Mouse (Mus musculus): Measurements from ENCODE around the gene Smim26. TPM values are rescaled to one million over a fixed set of nuclear protein-coding genes. Genes with fewer than 3 reads are reported as not detected.

Smim26 gene
- polyA plus RNA-seq, 1 experiment from 2014 or later = 43.3 TPM

GRCm38 (mm10) chr2:144598006-144598405 is 4.2 kb downstream of the Smim26 start:
- H3K27ac ChIP-seq = no peak overlapping the region
- H3K36me3 ChIP-seq = peaks cover 13% of the 10 kb centered on the region; the same call in 1 of the 2 replicates
- no peak overlapping the region for H3K9ac ChIP-seq (replicated peaks)
- no peak for ATAC-seq (ENCODE audit: insufficient number of reproducible peaks, insufficient read depth, low FRiP score, low TSS enrichment, low read depth)
- no peaks in the 10 kb centered on the region for H3K4me1 ChIP-seq (replicated peaks)
- no peak overlapping the region for H3K4me3 ChIP-seq (replicated peaks)
- H3K4me2 ChIP-seq = no peak overlapping the region
- no peaks in the 10 kb centered on the region for H3K9me3 ChIP-seq
- WGBS = 68% methylated on average over 2 of the region's 2 CpGs
- no peaks in the 10 kb centered on the region for H3K27me3 ChIP-seq

DNA sequence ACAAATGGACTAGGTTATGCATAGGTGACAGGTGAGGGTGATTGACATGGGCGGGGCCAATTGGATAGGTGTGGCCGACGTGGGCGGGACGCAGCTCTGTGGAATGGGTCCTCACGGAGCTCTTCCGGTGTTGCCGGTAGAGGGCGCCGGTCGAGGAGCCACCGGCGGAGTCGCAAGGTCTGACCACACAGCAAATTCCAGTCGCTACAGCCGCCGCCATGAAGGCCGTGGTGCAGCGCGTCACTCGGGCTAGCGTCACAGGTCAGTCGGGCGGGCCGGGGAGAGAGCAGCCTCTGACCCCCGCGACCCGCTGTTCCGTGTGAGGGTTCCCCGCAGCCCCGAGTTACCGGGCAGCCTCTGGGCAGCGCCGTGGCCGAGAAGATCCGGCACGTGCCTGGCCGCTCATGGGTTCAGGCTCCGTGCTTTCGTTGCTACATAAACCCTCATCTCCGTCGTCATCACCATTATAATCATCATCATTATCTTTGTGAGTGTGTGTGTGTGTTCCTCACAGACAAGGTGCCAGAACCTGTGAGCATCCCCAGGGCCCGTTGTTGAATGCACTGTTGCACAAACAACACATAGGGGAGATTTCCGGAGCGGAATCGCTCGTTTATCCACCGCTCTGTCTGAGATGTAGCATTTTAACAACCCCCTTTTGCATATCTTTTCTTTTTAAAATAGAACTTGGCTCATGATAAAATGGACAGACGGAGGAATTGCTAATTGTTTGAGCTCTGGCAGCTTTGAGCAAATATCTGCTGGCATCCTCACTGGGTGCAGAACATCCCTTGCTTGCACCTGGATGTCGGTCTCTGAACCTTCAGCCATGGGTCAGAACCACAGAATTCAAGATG is 6.2 kb downstream of the Smim26 start, which contains the start of gene Dtd1:
Gene Dtd1 (plus strand): TSS at position 67 of the 857 bp plus-strand sequence.
- 3% methylated on average over 50 of the region's 50 CpGs for WGBS
- Histone ChIP-seq H3K27ac (no peak within 1 kb of the TSS), H3K9ac (replicated peaks) (peak within 1 kb of the TSS; percentile 85), H3K9me3 (no peaks in the 10 kb centered on the region), H3K36me3 (peaks cover 13% of the 10 kb centered on the region; the same call in 1 of the 2 replicates), H3K27me3 (no peaks in the 10 kb centered on the region), H3K4me3 (replicated peaks) (peak within 1 kb of the TSS; percentile 68), H3K4me1 (replicated peaks) (no peaks in the 10 kb centered on the region), H3K4me2 (peak within 1 kb of the TSS; percentile 68)
- ATAC-seq (ENCODE audit: insufficient number of reproducible peaks, insufficient read depth, low FRiP score, low TSS enrichment, low read depth) = peak; percentile 88

DNA sequence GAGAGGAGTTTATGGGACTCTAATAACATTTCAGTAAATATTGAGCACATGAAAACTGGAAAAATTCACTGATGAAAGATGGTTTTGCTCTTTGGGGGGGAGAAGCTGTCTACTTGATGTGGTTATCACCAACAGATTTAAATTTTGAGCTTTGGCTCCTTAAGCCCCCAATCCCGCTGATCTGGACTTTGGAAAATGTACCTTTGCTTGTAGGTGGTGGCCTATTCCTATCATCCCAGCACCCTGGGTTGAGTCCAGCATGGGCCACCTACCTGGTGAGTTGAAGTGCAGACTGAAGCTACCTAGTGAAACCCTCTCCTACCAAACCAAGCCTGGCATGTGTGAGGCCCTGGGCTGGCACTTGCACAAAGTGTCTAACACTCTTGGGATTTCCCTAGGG is 7.7 kb downstream of the Smim26 start:
- no peak for ATAC-seq (ENCODE audit: insufficient number of reproducible peaks, insufficient read depth, low FRiP score, low TSS enrichment, low read depth)
- Histone ChIP-seq H3K9ac (replicated peaks) (no peak overlapping the region), H3K9me3 (no peaks in the 10 kb centered on the region), H3K4me2 (no peak overlapping the region), H3K4me1 (replicated peaks) (no peaks in the 10 kb centered on the region), H3K4me3 (replicated peaks) (no peak overlapping the region), H3K27ac (no peak overlapping the region), H3K36me3 (no peaks in the 10 kb centered on the region), H3K27me3 (no peaks in the 10 kb centered on the region)
- WGBS = 100% methylated on average over 1 of the region's 1 CpGs

DNA sequence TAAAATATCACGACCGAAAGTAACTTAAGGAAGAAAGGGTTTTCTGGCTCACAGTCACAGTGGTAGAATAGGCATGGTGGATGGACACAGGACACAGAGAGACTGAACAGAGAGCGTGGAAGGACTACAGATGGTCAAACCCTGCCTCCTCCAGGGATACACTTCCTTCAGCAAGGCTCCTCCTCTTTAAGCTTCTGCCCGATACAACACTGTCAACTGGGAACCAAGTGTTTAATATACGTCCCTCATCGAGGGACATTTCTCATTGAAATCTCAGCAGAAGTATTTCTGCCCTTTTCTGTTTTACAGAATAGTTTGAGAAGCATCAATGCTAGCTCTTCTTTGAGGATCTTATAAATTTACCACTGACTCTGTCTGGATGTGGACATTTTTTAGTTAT is 20.1 kb downstream of the Smim26 start:
- H3K4me1 ChIP-seq (replicated peaks) = no peaks in the 10 kb centered on the region; the same call in 1 of the 2 replicates
- no peak for ATAC-seq (ENCODE audit: insufficient number of reproducible peaks, insufficient read depth, low FRiP score, low TSS enrichment, low read depth)
- H3K27me3 ChIP-seq = no peaks in the 10 kb centered on the region
- H3K36me3 ChIP-seq = no peaks in the 10 kb centered on the region
- no peak overlapping the region for H3K4me3 ChIP-seq (replicated peaks)
- WGBS = 92% methylated on average over 6 of the region's 6 CpGs
- H3K4me2 ChIP-seq = no peak overlapping the region
- H3K9me3 ChIP-seq = no peaks in the 10 kb centered on the region
- H3K27ac ChIP-seq = no peak overlapping the region
- H3K9ac ChIP-seq (replicated peaks) = no peak overlapping the region

DNA sequence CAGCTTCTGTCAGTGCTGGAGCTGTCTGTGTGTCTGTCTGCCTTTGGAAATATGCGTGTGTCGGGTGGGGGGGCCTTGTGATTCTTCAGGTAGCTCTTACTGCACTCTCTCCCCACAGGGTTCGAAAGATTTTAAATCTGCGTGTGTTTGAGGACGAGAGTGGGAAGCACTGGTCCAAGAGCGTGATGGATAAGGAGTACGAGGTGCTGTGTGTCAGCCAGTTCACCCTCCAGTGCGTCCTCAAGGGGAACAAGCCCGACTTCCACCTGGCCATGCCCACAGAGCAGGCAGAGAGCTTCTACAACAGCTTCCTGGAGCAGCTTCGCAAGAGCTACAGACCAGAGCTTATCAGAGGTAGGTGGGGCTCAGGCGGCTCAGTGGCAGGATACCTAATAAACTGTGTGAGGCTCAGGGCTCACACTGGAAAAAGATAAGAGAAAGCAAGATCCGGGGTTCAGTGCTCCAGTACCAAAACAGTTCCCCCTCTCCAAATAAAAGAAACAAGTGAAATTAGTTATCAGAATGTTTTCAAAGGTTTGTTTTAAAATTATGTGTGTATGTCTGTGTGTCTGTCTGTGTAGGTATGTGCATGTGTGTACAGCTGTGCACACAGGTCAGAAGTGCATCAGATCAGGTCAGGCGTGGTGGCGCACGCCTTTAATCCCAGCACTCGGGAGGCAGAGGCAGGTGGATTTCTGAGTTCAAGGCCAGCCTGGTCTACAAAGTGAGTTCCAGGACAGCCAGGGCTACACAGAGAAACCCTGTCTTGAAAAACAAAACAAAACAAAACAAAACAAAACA is 23.4 kb downstream of the Smim26 start:
- Histone ChIP-seq H3K27ac (no peak overlapping the region), H3K36me3 (no peaks in the 10 kb centered on the region)
- 88% methylated on average over 16 of the region's 16 CpGs for WGBS

DNA sequence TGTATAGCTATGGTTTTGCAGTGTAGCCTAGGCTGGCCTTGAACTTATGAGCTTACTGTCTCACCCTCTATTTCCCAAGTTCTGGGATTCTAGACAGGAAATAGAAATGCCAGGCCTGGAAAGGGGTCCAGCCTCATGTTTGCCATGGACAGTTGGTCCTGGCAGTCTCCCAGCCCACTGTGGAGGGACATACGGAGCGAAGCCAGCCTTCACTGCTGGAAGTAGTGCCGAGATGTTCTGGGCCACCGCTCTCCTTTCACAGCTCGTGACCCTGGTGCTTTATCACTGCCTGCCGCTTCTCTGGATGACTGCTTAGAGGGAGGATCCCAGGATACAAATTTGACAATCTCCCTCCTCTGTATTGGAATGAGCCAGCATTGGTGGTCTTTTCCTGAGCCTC is 27.6 kb downstream of the Smim26 start:
- H3K27me3 ChIP-seq = no peaks in the 10 kb centered on the region
- H3K36me3 ChIP-seq = no peaks in the 10 kb centered on the region
- H3K4me3 ChIP-seq (replicated peaks) = no peak overlapping the region
- no peak for ATAC-seq (ENCODE audit: insufficient number of reproducible peaks, insufficient read depth, low FRiP score, low TSS enrichment, low read depth)
- H3K9me3 ChIP-seq = 0 out of 2 replicates have a peak, but pooled peaks cover 2% of the 10 kb centered on the region
- no peaks in the 10 kb centered on the region for H3K4me1 ChIP-seq (replicated peaks)
- 90% methylated on average over 6 of the region's 6 CpGs for WGBS
- H3K9ac ChIP-seq (replicated peaks) = no peak overlapping the region
- H3K4me2 ChIP-seq = no peak overlapping the region
- no peak overlapping the region for H3K27ac ChIP-seq

More for the DNA sequence above, 23.4 kb downstream of the Smim26 start:
- ATAC-seq (ENCODE audit: insufficient number of reproducible peaks, insufficient read depth, low FRiP score, low TSS enrichment, low read depth) = no peak
- Histone ChIP-seq H3K4me1 (replicated peaks) (no peaks in the 10 kb centered on the region; the same call in 1 of the 2 replicates), H3K9me3 (no peaks in the 10 kb centered on the region), H3K9ac (replicated peaks) (no peak overlapping the region), H3K4me3 (replicated peaks) (no peak overlapping the region), H3K27me3 (no peaks in the 10 kb centered on the region), H3K4me2 (no peak overlapping the region)

DNA sequence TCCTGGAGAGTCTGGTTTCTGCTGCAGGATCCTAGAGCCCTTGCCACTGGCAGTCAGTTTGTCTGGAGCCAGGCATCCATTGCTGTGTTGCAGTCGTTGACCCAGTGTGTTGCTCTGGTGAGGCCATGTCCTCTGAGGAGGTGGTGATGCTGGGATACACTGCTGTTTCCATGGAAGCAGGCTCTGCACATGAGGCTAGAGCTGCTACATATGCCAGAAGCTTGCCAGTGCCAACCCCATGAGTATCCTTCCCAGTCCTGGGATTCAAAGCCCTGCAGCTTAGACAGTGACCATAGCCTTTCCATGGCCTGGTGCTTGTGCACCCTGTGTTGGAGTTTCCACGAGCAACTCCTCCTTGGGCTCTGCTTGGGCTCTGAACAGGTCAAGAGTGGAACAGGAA is 39.7 kb downstream of the Smim26 start:
- no peak overlapping the region for H3K27ac ChIP-seq
- no peak overlapping the region for H3K4me3 ChIP-seq (replicated peaks)
- H3K36me3 ChIP-seq = peaks cover 4% of the 10 kb centered on the region; the same call in 1 of the 2 replicates
- no peak overlapping the region for H3K9ac ChIP-seq (replicated peaks)
- H3K27me3 ChIP-seq = no peaks in the 10 kb centered on the region
- no peaks in the 10 kb centered on the region for H3K4me1 ChIP-seq (replicated peaks)
- no peak overlapping the region for H3K4me2 ChIP-seq
- H3K9me3 ChIP-seq = peaks cover 7% of the 10 kb centered on the region; the same call in 1 of the 2 replicates
- 82% methylated on average over 2 of the region's 2 CpGs for WGBS
- no peak for ATAC-seq (ENCODE audit: insufficient number of reproducible peaks, insufficient read depth, low FRiP score, low TSS enrichment, low read depth)

- no peak for ATAC-seq (ENCODE audit: insufficient number of reproducible peaks, insufficient read depth, low FRiP score, low TSS enrichment, low read depth)
- WGBS = 54% methylated on average over 5 of the region's 5 CpGs
Observed at GRCm38 (mm10) chr2:144634231-144634630, 40.4 kb downstream of the Smim26 start.

GRCm38 (mm10) chr2:144634729-144635128 is 40.9 kb downstream of the Smim26 start:
- Histone ChIP-seq H3K9me3 (peaks cover 7% of the 10 kb centered on the region; the same call in 1 of the 2 replicates), H3K9ac (replicated peaks) (no peak overlapping the region), H3K4me2 (no peak overlapping the region), H3K27me3 (no peaks in the 10 kb centered on the region), H3K4me1 (replicated peaks) (no peaks in the 10 kb centered on the region), H3K36me3 (peaks cover 4% of the 10 kb centered on the region; the same call in 1 of the 2 replicates), H3K27ac (no peak overlapping the region), H3K4me3 (replicated peaks) (no peak overlapping the region)
- 76% methylated on average over 2 of the region's 2 CpGs for WGBS
- no peak for ATAC-seq (ENCODE audit: insufficient number of reproducible peaks, insufficient read depth, low FRiP score, low TSS enrichment, low read depth)

More at GRCm38 (mm10) chr2:144634231-144634630, 40.4 kb downstream of the Smim26 start:
- H3K36me3 ChIP-seq = peaks cover 4% of the 10 kb centered on the region; the same call in 1 of the 2 replicates
- peaks cover 7% of the 10 kb centered on the region; the same call in 1 of the 2 replicates for H3K9me3 ChIP-seq
- H3K4me2 ChIP-seq = no peak overlapping the region
- H3K27ac ChIP-seq = no peak overlapping the region
- no peaks in the 10 kb centered on the region for H3K4me1 ChIP-seq (replicated peaks)
- H3K27me3 ChIP-seq = no peaks in the 10 kb centered on the region
- H3K4me3 ChIP-seq (replicated peaks) = no peak overlapping the region
- no peak overlapping the region for H3K9ac ChIP-seq (replicated peaks)

DNA sequence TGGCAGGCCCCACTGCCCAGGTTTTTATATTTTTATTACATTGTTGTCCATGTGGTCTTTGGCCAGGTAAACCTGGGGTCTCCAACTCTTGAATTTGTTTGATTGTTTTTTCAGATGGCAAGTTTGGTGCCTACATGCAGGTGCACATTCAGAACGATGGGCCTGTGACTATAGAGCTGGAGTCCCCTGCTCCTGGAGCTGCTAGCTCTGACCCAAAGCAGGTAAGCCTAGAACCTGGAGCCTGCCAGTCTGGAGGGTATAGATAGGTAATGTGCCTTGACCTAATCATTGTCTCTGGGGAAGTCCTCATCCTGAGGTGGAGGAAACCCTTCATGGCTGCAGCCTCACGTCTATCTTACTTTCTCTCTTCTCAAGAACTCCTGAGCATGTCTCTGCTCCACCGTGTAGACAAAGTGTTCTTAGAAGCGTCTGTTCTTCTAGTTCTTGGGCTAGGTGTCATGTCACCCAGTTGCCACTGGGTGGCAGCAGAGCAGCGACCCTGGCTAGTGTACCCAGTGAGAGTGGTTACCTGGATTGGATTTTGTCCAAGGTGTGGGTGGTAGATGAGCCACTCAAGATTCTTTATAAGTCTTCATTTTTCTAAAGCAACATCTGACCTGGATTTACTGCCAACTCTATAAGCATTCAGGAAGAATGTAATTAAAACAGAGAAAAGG is 41.9 kb downstream of the Smim26 start:
- Histone ChIP-seq H3K27me3 (no peaks in the 10 kb centered on the region), H3K27ac (no peak overlapping the region), H3K4me1 (replicated peaks) (no peaks in the 10 kb centered on the region), H3K36me3 (peaks cover 4% of the 10 kb centered on the region; the same call in 1 of the 2 replicates), H3K4me3 (replicated peaks) (no peak overlapping the region), H3K9ac (replicated peaks) (no peak overlapping the region), H3K4me2 (no peak overlapping the region), H3K9me3 (peaks cover 7% of the 10 kb centered on the region; the same call in 1 of the 2 replicates)
- no peak for ATAC-seq (ENCODE audit: insufficient number of reproducible peaks, insufficient read depth, low FRiP score, low TSS enrichment, low read depth)
- WGBS = 20% methylated on average over 5 of the region's 5 CpGs
